Comparison of ENCODE assay signal across 8 mouse cellular contexts in genomic region chr9:13716316-13717099, GRCm38 (mm10). TPM values are rescaled to one million over a fixed set of nuclear protein-coding genes. Genes with fewer than 3 reads are reported as not detected.
A peak's percentile ranks its signal among the peaks of the same experiment; 100 is the strongest.
DNase-seq lines count a peak whose midpoint lies in the region; ATAC-seq and TF ChIP-seq lines count a peak whose summit lies in the region.

No protein-coding gene starts in this region.

- no peak overlapping the region for H3K4me2 ChIP-seq in forebrain, embryonic 15.5 days (replicated peaks)
- H3K4me2 ChIP-seq in lung, embryonic 15.5 days, result peak overlapping the region; percentile 38; the same call in 1 of the 2 replicates

- H3K36me3 ChIP-seq in MEL (ENCODE audit: control insufficient read depth in 1 of 2, insufficient read depth in 2 of 2, low read length in 2 of 2), result no peaks in the 10 kb centered on the region
- no peaks in the 10 kb centered on the region for H3K36me3 ChIP-seq in forebrain, embryonic 15.5 days
- no peaks in the 10 kb centered on the region for H3K36me3 ChIP-seq in lung, embryonic 15.5 days
- H3K36me3 ChIP-seq in thymus, adult 2 months (ENCODE audit: control insufficient read depth, insufficient read depth, low read length), result no peaks in the 10 kb centered on the region

- no peak overlapping the region for H3K27ac ChIP-seq in MEL (ENCODE audit: control insufficient read depth, low read depth, low read length)
- no peak overlapping the region for H3K27ac ChIP-seq in forebrain, embryonic 15.5 days (replicated peaks)
- H3K27ac ChIP-seq in layer of hippocampus, adult 2 months, result no peak overlapping the region
- no peak overlapping the region for H3K27ac ChIP-seq in lung, embryonic 15.5 days
- H3K27ac ChIP-seq in thymus, adult 2 months (ENCODE audit: control insufficient read depth, insufficient read depth, low read length), result no peak overlapping the region

- H3K27me3 ChIP-seq in MEL (ENCODE audit: control insufficient read depth in 1 of 2, insufficient read depth in 2 of 2, low read length in 2 of 2), result peaks cover 4 to 16% of the 10 kb centered on the region in 2 experiments
- no peaks in the 10 kb centered on the region for H3K27me3 ChIP-seq in forebrain, embryonic 15.5 days
- no peaks in the 10 kb centered on the region for H3K27me3 ChIP-seq in lung, embryonic 15.5 days
- H3K27me3 ChIP-seq in thymus, adult 2 months (ENCODE audit: control insufficient read depth, insufficient read depth, low read length), result no peaks in the 10 kb centered on the region

- TF ChIP-seq EP300 in MEL (IDR thresholded peaks at IDR 0.05; ENCODE audit: low read depth in 1 of 2, low read length in 2 of 2), result no peak

- ATAC-seq in forebrain, embryonic 15.5 days (replicated peaks), result peak; percentile 87
- peak; percentile 79 for ATAC-seq in lung, embryonic 15.5 days (ENCODE audit: borderline replicate concordance, extremely low read depth, low FRiP score, low TSS enrichment)

- TF ChIP-seq POLR2A in MEL (IDR thresholded peaks at IDR 0.05; ENCODE audit: control insufficient read depth in 1 of 2, insufficient read depth in 1 of 2, low read depth in 1 of 2, low read length in 2 of 2, poor library complexity in 1 of 2), result no peak
- no peak for TF ChIP-seq POLR2A in thymus, adult 2 months (IDR thresholded peaks at IDR 0.05; ENCODE audit: control insufficient read depth, extremely low read depth, insufficient read depth, low read length, poor library complexity)

- H3K79me2 ChIP-seq in MEL (ENCODE audit: control insufficient read depth, insufficient read depth, low read length, poor library complexity), result no peaks in the 10 kb centered on the region

- peak; percentile 100 for TF ChIP-seq RAD21 in MEL (IDR thresholded peaks at IDR 0.05; ENCODE audit: low read depth, low read length)

- no peak overlapping the region for H3K9ac ChIP-seq in MEL (ENCODE audit: control insufficient read depth, low read depth, low read length, poor library complexity, severe bottlenecking)
- H3K9ac ChIP-seq in forebrain, embryonic 15.5 days (replicated peaks), result no peak overlapping the region
- H3K9ac ChIP-seq in lung, embryonic 15.5 days, result no peak overlapping the region

- no peaks in the 10 kb centered on the region for H3K4me1 ChIP-seq in MEL (ENCODE audit: control insufficient read depth in 1 of 2, insufficient read depth in 2 of 2, low read length in 2 of 2)
- no peaks in the 10 kb centered on the region; the same call in 1 of the 2 replicates for H3K4me1 ChIP-seq in forebrain, embryonic 15.5 days
- H3K4me1 ChIP-seq in lung, embryonic 15.5 days, result no peaks in the 10 kb centered on the region
- H3K4me1 ChIP-seq in thymus, adult 2 months (replicated peaks; ENCODE audit: control insufficient read depth, insufficient read depth, low read length), result no peaks in the 10 kb centered on the region

- peak; percentile 94 for DNase-seq in MEL (ENCODE audit: low read depth, low spot score)
- peak; percentile 72 for DNase-seq in cerebellum, adult 11 months
- peak; percentile 87 for DNase-seq in heart, postnatal 4 days
- peak; percentile 81 to 82 for DNase-seq in layer of hippocampus, adult 2 months (ENCODE audit: low spot score in 2 of 2)
- DNase-seq in ovary, adult 18-20 months (ENCODE audit: low spot score), result peak; percentile 50
- peak; percentile 70 for DNase-seq in thymus, adult 2 months

- whole genome bisulfite sequencing in forebrain, embryonic 15.5 days, result 24% methylated on average over 8 of the region's 8 CpGs
- WGBS in lung, embryonic 15.5 days, result 21% methylated on average over 8 of the region's 8 CpGs
- 25% methylated on average over 8 of the region's 8 CpGs for WGBS in thymus, adult 2 months

- H3K9me3 ChIP-seq in MEL (replicated peaks; ENCODE audit: insufficient read depth, low read length), result no peaks in the 10 kb centered on the region
- no peaks in the 10 kb centered on the region for H3K9me3 ChIP-seq in forebrain, embryonic 15.5 days
- H3K9me3 ChIP-seq in lung, embryonic 15.5 days, result no peaks in the 10 kb centered on the region

- TF ChIP-seq CTCF in MEL (IDR thresholded peaks at IDR 0.05 in 2 of 3, conservative IDR thresholded peaks at IDR 0.05 in 1 of 3; ENCODE audit: control insufficient read depth in 1 of 3, insufficient read depth in 1 of 3, low read depth in 2 of 3, low read length in 3 of 3, poor library complexity in 1 of 3, severe bottlenecking in 1 of 3), result peak in 2 of 3 experiments; percentile 98 to 99; a peak in 5 of 6 replicates
- peak; percentile 95 for TF ChIP-seq CTCF in layer of hippocampus, adult 2 months (conservative IDR thresholded peaks at IDR 0.05)
- 0 out of 2 replicates have a peak, but pooled peaks have one; percentile 16 for TF ChIP-seq CTCF in thymus, adult 2 months (IDR thresholded peaks at IDR 0.05; ENCODE audit: borderline replicate concordance, control insufficient read depth, extremely low read depth, insufficient read depth, low read length, poor library complexity)

- H3K4me3 ChIP-seq in MEL (ENCODE audit: control insufficient read depth in 1 of 2, insufficient read depth in 1 of 2, low read depth in 2 of 2, low read length in 2 of 2), result no peak overlapping the region
- H3K4me3 ChIP-seq in forebrain, embryonic 15.5 days, result no peak overlapping the region
- H3K4me3 ChIP-seq in layer of hippocampus, adult 2 months, result no peak overlapping the region
- no peak overlapping the region for H3K4me3 ChIP-seq in lung, embryonic 15.5 days
- no peak overlapping the region for H3K4me3 ChIP-seq in thymus, adult 2 months (ENCODE audit: control insufficient read depth, insufficient read depth, low read length)

TF ChIP-seq in MEL, 35 proteins besides CTCF, POLR2A, EP300 and RAD21:
- peak; percentile 100 for TF ChIP-seq SMC3 (IDR thresholded peaks at IDR 0.05; ENCODE audit: low read depth, low read length)
- no peak for TF ChIP-seq UBTF (IDR thresholded peaks at IDR 0.05; ENCODE audit: borderline replicate concordance, insufficient read depth, low read depth, low read length)
- TF ChIP-seq TBP (IDR thresholded peaks at IDR 0.05; ENCODE audit: low read depth, low read length), result peak; percentile 34; the same call in 1 of the 2 replicates
- TF ChIP-seq POLR2AphosphoS2 (IDR thresholded peaks at IDR 0.05; ENCODE audit: low read length), result no peak
- no peak for TF ChIP-seq NELFE (IDR thresholded peaks at IDR 0.05; ENCODE audit: low read depth, low read length)
- TF ChIP-seq USF2 (IDR thresholded peaks at IDR 0.05; ENCODE audit: borderline replicate concordance in 1 of 2, insufficient read depth in 1 of 2, low read depth in 1 of 2, low read length in 2 of 2), result no peak
- peak; percentile 45; the same call in 1 of the 2 replicates for TF ChIP-seq GATA1 (IDR thresholded peaks at IDR 0.05; ENCODE audit: low read depth, low read length)
- no peak for TF ChIP-seq ZNF384 (IDR thresholded peaks at IDR 0.05; ENCODE audit: low read depth, low read length)
- no peak for TF ChIP-seq ZMIZ1 (IDR thresholded peaks at IDR 0.05; ENCODE audit: low read depth, low read length)
- TF ChIP-seq ZC3H11A (IDR thresholded peaks at IDR 0.05; ENCODE audit: low read depth, low read length), result peak; percentile 99
- TF ChIP-seq MAZ (IDR thresholded peaks at IDR 0.05; ENCODE audit: low read depth, low read length), result no peak
- TF ChIP-seq MYC (IDR thresholded peaks at IDR 0.05; ENCODE audit: low read depth, low read length), result no peak
- TF ChIP-seq ELF1 (IDR thresholded peaks at IDR 0.05; ENCODE audit: low read depth, low read length), result no peak
- TF ChIP-seq CHD1 (IDR thresholded peaks at IDR 0.05; ENCODE audit: low read depth, low read length), result no peak

RNA-seq across cellular contexts. Expression of gene Mtmr2, which starts 31.7 kb away (rescaled TPM):
- total RNA-seq in MEL (2012; rRNA removed), result 75.2 and 80.5 TPM in 2 replicates
- polyA plus RNA-seq in MEL (2012; ENCODE audit: insufficient read depth in 1 of 2, insufficient read length in 2 of 2, low read depth in 1 of 2, low replicate concordance in 2 of 2, missing spikeins in 1 of 2), result 10 to 100 TPM; 47.1 to 95.8 TPM
- polyA plus RNA-seq in forebrain, embryonic 15.5 days (2015; fragmentation: Nextera tagmentation; extraction: Ambion mirVana), result 63.4 and 63.6 TPM in 2 replicates
- 10 to 100 TPM; 47.0 TPM for total RNA-seq in heart, postnatal 4 days (2021)
- 10 to 100 TPM; 48.3 to 48.5 TPM for total RNA-seq in layer of hippocampus, adult 2 months (2021)
- polyA plus RNA-seq in lung, embryonic 15.5 days (2015; fragmentation: Nextera tagmentation; extraction: Ambion mirVana), result 86.9 and 91.8 TPM in 2 replicates
- polyA plus RNA-seq in thymus, adult 2 months (2012; rRNA removed), result 25.4 and 35.3 TPM in 2 replicates

Comparison
In these comparisons a context has a peak if more than half of its experiments do, and no peak if none do; other contexts are left out.
1. CTCF ChIP-seq: peak in every context shown above with its lines; median percentile 98 in MEL; 95 in layer of hippocampus, adult 2 months; 16 in thymus, adult 2 months.